Mouse (Mus musculus): ENCODE measurements around the gene Nradd.

DNA sequence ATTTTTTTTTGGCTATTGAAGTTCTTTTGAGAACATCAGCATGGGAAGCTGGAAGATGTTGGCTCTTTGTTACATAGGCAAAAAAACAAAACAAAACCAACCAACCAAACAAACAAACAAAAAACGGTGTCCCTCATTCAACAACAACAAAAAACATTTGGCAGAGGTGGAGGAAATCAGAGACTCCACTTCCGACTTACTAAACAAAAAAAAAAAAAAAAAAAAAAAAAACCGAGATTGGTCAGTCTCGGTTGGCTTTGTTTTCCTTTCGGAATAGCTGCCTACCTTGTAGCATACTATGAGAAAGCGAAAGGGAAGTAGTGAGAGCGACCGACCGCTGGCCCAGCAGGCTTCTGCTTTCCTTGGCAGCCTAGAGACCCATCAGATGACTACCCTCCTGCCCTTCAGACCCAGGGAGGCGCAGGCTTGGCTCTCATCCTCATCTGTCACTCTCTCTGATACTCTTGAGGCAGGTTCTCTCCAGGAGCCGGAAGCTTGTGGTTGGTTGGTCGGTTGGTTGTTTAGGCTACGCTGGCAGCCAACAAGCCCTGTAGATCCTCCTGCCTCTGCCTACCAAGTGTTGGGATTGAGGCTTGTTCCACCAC is 33.3 kb upstream of the Nradd start:
- TF ChIP-seq CTCF (IDR thresholded peaks at IDR 0.05; ENCODE audit: borderline replicate concordance, insufficient read depth, low read length) (no peak), POLR2A (IDR thresholded peaks at IDR 0.05; ENCODE audit: low read depth, low read length) (no peak)
